Mouse (Mus musculus) olfactory bulb, adult 2 months (tissue): ENCODE data around the gene Foxr1.

Experiments
- CTCF ChIP-seq: fragments of 200-500 bp; IDR thresholded peaks from 2 replicates; pipeline ENCODE4 v1.5.1; 2012; ENCODE audit warnings: low read depth, mild to moderate bottlenecking, low read length, moderate library complexity; ENCODE audit not compliant: insufficient read depth
- POLR2A ChIP-seq: fragments of 200-500 bp; IDR thresholded peaks from 2 replicates; pipeline ENCODE4 v1.6.1; 2012; ENCODE audit warnings: mild to moderate bottlenecking, low read depth, low read length, moderate library complexity; ENCODE audit not compliant: insufficient read depth

- TF ChIP-seq CTCF (no peak), POLR2A (no peak)
Measured at GRCm38 (mm10) chr9:44410647-44411336, 30.1 kb downstream of the Foxr1 start.
